Comparison of ENCODE assay signal across 18 mouse cellular contexts in genomic region chr7:46154498-46155488, GRCm38 (mm10). TPM values are rescaled to one million over a fixed set of nuclear protein-coding genes. Genes with fewer than 3 reads are reported as not detected.
A peak's percentile ranks its signal among the peaks of the same experiment; 100 is the strongest.
DNase-seq lines count a peak whose midpoint lies in the region; ATAC-seq and TF ChIP-seq lines count a peak whose summit lies in the region.
"Had no signal": no experiment of that assay in that cellular context is flagged by ENCODE, and none has a peak within 500 bp of the region (broad histone marks: within the 10 kb centered on the region; RNA-seq: fewer than 3 reads in every experiment).

No protein-coding gene starts in this region.

- ATAC-seq in midbrain, embryonic 15.5 days (replicated peaks): no peak
- no peak for ATAC-seq in megakaryocyte progenitor cell, adult 5-6 weeks (replicated peaks; ENCODE audit: poor library complexity)
- ATAC-seq: inflammation-experienced regulatory T-cells, adult 6 months had no signal

- H3K27ac ChIP-seq in heart, adult 2 months: peak overlapping the region; percentile 52
- peak overlapping the region; percentile 43; the same call in 1 of the 2 replicates for H3K27ac ChIP-seq in midbrain, embryonic 10.5 days (replicated peaks)
- no peak overlapping the region; the same call in 1 of the 2 replicates for H3K27ac ChIP-seq in midbrain, embryonic 15.5 days
- H3K27ac ChIP-seq: forebrain, embryonic 12.5 days; liver, embryonic 15.5 days had no signal

- no peak overlapping the region for H3K9ac ChIP-seq in heart, adult 2 months (ENCODE audit: low read depth, low read length)
- H3K9ac ChIP-seq in midbrain, embryonic 15.5 days: no peak overlapping the region
- H3K9ac ChIP-seq: forebrain, embryonic 12.5 days; liver, embryonic 15.5 days had no signal

- WGBS in heart, adult 2 months: 70% methylated on average over 18 of the region's 18 CpGs
- WGBS in midbrain, embryonic 10.5 days: 35% methylated on average over 18 of the region's 18 CpGs
- WGBS in midbrain, embryonic 15.5 days: 24% methylated on average over 18 of the region's 18 CpGs

- no peaks in the 10 kb centered on the region for H3K9me3 ChIP-seq in midbrain, embryonic 10.5 days (replicated peaks)
- no peaks in the 10 kb centered on the region for H3K9me3 ChIP-seq in midbrain, embryonic 15.5 days
- H3K9me3 ChIP-seq: forebrain, embryonic 12.5 days; G1E; liver, embryonic 15.5 days had no signal

- H3K4me2 ChIP-seq in midbrain, embryonic 15.5 days: no peak overlapping the region
- H3K4me2 ChIP-seq: forebrain, embryonic 12.5 days; liver, embryonic 15.5 days had no signal

- no peak for TF ChIP-seq CTCF in heart, adult 2 months (IDR thresholded peaks at IDR 0.05)

- H3K36me3 ChIP-seq in heart, adult 2 months (ENCODE audit: control insufficient read depth, insufficient read depth, low read length): no peaks in the 10 kb centered on the region
- H3K36me3 ChIP-seq in midbrain, embryonic 10.5 days: no peaks in the 10 kb centered on the region
- H3K36me3 ChIP-seq in midbrain, embryonic 15.5 days (replicated peaks): no peaks in the 10 kb centered on the region
- H3K36me3 ChIP-seq: forebrain, embryonic 12.5 days; G1E; liver, embryonic 15.5 days had no signal

- no peak for TF ChIP-seq EP300 in heart, adult 2 months (IDR thresholded peaks at IDR 0.05; ENCODE audit: insufficient read depth, low read depth, low read length)

- no peaks in the 10 kb centered on the region for H3K79me2 ChIP-seq in heart, adult 2 months (replicated peaks; ENCODE audit: control insufficient read depth, insufficient read depth, low read length)

- intact Hi-C loops in heart, adult 2 months (cut with DNase I): no loop called here
- intact Hi-C loops in heart, postnatal 25 days (cut with DNase I): no loop called here

- no peak for DNase-seq in heart, adult 2 months
- no peak for DNase-seq in heart, postnatal 25 days (ENCODE audit: low spot score)
- DNase-seq in midbrain, embryonic 10.5 days (ENCODE audit: low spot score): peak; percentile 45
- peak; percentile 61 for DNase-seq in mesoderm, embryonic 11.5 days (ENCODE audit: low read depth, low spot score)
- DNase-seq in retina, postnatal 7 days (ENCODE audit: low read depth, low spot score): peak; percentile 36
- DNase-seq in urinary bladder, adult 2 months (ENCODE audit: low spot score): no peak
- DNase-seq: cerebellum, adult 18-20 months; gastrocnemius, postnatal 14 days; layer of hippocampus, adult 9-11 months; thymus, postnatal 25 days had no signal

- no peaks in the 10 kb centered on the region for H3K4me1 ChIP-seq in heart, adult 2 months (ENCODE audit: control insufficient read depth, insufficient read depth, low read length)
- peaks cover 31% of the 10 kb centered on the region for H3K4me1 ChIP-seq in midbrain, embryonic 10.5 days
- H3K4me1 ChIP-seq in midbrain, embryonic 15.5 days: peaks cover 17% of the 10 kb centered on the region
- H3K4me1 ChIP-seq: liver, embryonic 15.5 days had no signal

- no peak for TF ChIP-seq POLR2A in heart, adult 2 months (IDR thresholded peaks at IDR 0.05; ENCODE audit: insufficient read depth, low read depth, low read length)

- no peaks in the 10 kb centered on the region for H3K27me3 ChIP-seq in heart, adult 2 months (ENCODE audit: control insufficient read depth, insufficient read depth, low read length)
- H3K27me3 ChIP-seq in midbrain, embryonic 10.5 days (ENCODE audit: low read depth, poor library complexity, severe bottlenecking): peaks cover 32% of the 10 kb centered on the region
- no peaks in the 10 kb centered on the region for H3K27me3 ChIP-seq in midbrain, embryonic 15.5 days (replicated peaks)
- H3K27me3 ChIP-seq: forebrain, embryonic 12.5 days had no signal

- no peak overlapping the region for H3K4me3 ChIP-seq in heart, adult 2 months
- peak overlapping the region; percentile 22; the same call in 1 of the 2 replicates for H3K4me3 ChIP-seq in midbrain, embryonic 10.5 days
- no peak overlapping the region for H3K4me3 ChIP-seq in midbrain, embryonic 15.5 days
- H3K4me3 ChIP-seq: forebrain, embryonic 12.5 days; liver, embryonic 15.5 days had no signal

RNA-seq across cellular contexts. Expression of gene Abcc8, which starts 25.0 kb away (rescaled TPM):
- total RNA-seq in heart, adult 2 months (2021): 10 to 100 TPM; 42.5 to 44.1 TPM
- polyA plus RNA-seq in heart, adult 2 months (2012; rRNA removed): 40.1 and 47.6 TPM in 2 replicates
- 10 to 100 TPM; 52.4 to 54.4 TPM for total RNA-seq in heart, postnatal 25 days (2021)
- polyA plus RNA-seq in midbrain, embryonic 10.5 days (2016; fragmentation: Nextera tagmentation; extraction: Ambion mirVana): 0.70 and 0.74 TPM in 2 replicates
- polyA plus RNA-seq in midbrain, embryonic 15.5 days (2015; fragmentation: Nextera tagmentation; extraction: Ambion mirVana): 5.8 and 9.3 TPM in 2 replicates
- not detected in 2 replicates for total RNA-seq in megakaryocyte progenitor cell, adult 5-6 weeks (2015)
- total RNA-seq in megakaryocyte progenitor cell, adult 5-6 weeks (2017): not detected in 2 replicates
- 0.32 and 0.54 TPM in 2 replicates for polyA plus RNA-seq in urinary bladder, adult 2 months (2012; rRNA removed)
- polyA plus RNA-seq: C2C12; G1E; inflammation-experienced regulatory T-cells, adult 6 months had no signal

RNA-seq across cellular contexts. Expression of gene Kcnj11, which starts 54.2 kb away (rescaled TPM):
- total RNA-seq in heart, adult 2 months (2021): 100 to 1,000 TPM; 111 to 123 TPM
- 110 and 182 TPM in 2 replicates for polyA plus RNA-seq in heart, adult 2 months (2012; rRNA removed)
- total RNA-seq in heart, postnatal 25 days (2021): 10 to 100 TPM; 84.5 to 97.5 TPM
- polyA plus RNA-seq in midbrain, embryonic 10.5 days (2016; fragmentation: Nextera tagmentation; extraction: Ambion mirVana): 0.12 and 0.19 TPM in 2 replicates
- 2.3 and 2.4 TPM in 2 replicates for polyA plus RNA-seq in midbrain, embryonic 15.5 days (2015; fragmentation: Nextera tagmentation; extraction: Ambion mirVana)
- not detected in 2 replicates for total RNA-seq in megakaryocyte progenitor cell, adult 5-6 weeks (2015)
- not detected in 2 replicates for total RNA-seq in megakaryocyte progenitor cell, adult 5-6 weeks (2017)
- polyA plus RNA-seq in urinary bladder, adult 2 months (2012; rRNA removed): 0.13 and 0.23 TPM in 2 replicates
- total RNA-seq: G1E had no signal
- polyA plus RNA-seq: C2C12; G1E; inflammation-experienced regulatory T-cells, adult 6 months; limb, embryonic 11.5 days had no signal

Comparison
In these comparisons a context has a peak if more than half of its experiments do, and no peak if none do; other contexts are left out.
1. DNase-seq: peak in midbrain, embryonic 10.5 days (single experiment), mesoderm, embryonic 11.5 days (single experiment) and retina, postnatal 7 days (single experiment); none in heart, adult 2 months (0 of 2), heart, postnatal 25 days (single experiment) and urinary bladder, adult 2 months (single experiment).
2. RNA of gene Kcnj11, which starts 54.2 kb away (polyA plus RNA-seq): 110 to 182 TPM in heart, adult 2 months; 2.3 to 2.4 TPM in midbrain, embryonic 15.5 days, 0.13 to 0.23 TPM in urinary bladder, adult 2 months and 0.12 to 0.19 TPM in midbrain, embryonic 10.5 days; every median in the first group is over 10 times any median in the second.